Mouse (Mus musculus) splenic B cell, adult 2 months (primary cell): ENCODE data around the gene Pvr.

Source experiments
- DNase-seq: peaks from one replicate; pipeline ENCODE4 v3.0.0-alpha.2; 2011; ENCODE audit warnings: low read depth, low spot score
- H3K27me3 ChIP-seq: 2 replicates; pipeline ENCODE4 v1.6.1; 2012; ENCODE audit warnings: mild to moderate bottlenecking, low read length, moderate library complexity, mixed read lengths; ENCODE audit not compliant: control insufficient read depth, poor library complexity, insufficient read depth, severe bottlenecking
- H3K36me3 ChIP-seq: 2 replicates; pipeline ENCODE4 v1.6.1; 2012; ENCODE audit warnings: mild to moderate bottlenecking, low read length, moderate library complexity, mixed read lengths; ENCODE audit not compliant: control insufficient read depth, poor library complexity, insufficient read depth, severe bottlenecking

The Pvr gene

DNA sequence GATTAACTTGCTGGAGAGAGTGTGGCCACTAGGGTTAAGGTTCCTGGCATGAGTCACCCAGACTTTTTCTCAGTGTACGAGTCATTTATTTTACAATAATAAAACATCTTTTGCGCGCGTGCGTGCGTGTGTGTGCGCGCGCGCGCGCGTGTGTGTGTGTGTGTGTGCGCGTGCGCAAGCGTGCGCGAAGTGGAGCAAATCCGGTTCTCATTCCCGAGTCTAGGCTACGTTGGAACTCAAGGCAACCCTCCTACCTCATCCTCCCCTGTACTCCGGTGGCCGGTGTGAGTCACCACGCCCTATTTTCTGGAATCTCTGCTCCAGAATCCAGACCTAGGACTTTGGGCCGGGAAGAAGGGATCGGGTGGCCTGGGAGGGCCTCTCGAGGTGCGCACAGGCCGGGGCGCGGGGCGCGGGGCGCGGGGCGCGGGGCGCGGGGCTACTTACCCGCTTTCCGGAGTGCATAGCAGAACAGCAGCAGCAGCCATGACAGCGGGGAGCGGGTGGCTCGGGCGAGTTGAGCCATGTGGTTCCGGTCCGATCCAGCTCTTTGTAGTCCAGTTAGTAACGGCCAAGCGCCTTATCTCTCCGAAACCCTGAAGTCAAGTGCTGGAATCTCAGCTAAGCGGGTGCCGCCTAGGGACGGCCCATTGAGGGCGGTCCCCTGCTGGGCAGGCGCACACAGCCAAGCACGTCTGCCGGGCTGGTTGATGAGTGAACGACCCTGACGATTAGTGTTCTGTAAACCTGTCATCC lies at the start of gene Pvr:
Pvr (minus strand) TSS at position 655 of the 756 bp plus-strand sequence.
- H3K36me3 ChIP-seq, result no peaks in the 10 kb centered on the region
- no peaks in the 10 kb centered on the region for H3K27me3 ChIP-seq
- peak; percentile 70 for DNase-seq

DNA sequence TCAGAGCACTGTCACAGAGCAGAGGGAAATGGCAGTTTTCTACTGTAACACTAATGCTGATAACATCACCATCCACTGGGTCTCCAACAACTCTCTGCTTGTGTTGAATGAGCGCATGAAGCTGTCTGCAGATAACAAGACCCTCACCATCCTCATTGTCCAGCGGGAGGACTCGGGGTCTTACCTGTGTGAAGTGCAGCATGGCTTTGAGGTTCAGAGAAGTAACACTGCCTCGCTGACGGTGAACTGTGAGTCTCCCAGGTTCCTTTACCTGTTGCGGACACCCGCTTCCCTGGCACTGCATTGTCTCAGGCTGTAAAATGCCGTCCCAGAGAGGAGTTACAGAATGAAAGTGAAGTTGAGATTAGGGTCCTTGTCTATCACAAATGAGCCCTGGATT lies 49.2 kb upstream of the Pvr start:
- no peaks in the 10 kb centered on the region for H3K36me3 ChIP-seq
- no peaks in the 10 kb centered on the region for H3K27me3 ChIP-seq
- no peak for DNase-seq

DNA sequence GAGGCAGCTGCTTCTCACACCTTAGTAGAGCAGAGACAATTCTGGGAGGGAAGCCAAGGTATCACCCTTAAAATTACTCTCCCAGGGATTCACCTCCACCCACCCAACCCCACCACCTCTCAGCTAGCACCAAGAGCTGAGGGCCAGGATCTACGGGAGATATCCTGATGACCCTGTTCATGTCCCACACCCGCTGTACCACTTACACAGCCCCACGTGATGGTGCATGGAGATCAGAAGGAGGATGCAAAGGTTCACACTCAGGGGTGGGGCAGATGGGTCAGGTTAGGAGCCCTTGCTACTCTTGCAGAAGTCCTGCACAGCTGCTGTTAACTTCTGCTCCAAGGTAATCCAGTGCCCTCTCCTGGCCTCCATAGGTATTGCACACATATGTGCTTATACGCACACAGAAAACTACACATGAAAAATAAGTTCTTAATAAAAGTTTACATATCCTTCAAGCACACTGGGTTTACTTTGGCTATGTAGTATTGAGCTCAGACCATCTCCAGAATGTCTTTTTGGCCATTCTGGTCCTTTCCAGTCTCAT lies 48.7 kb upstream of the Pvr start:
- no peaks in the 10 kb centered on the region for H3K27me3 ChIP-seq
- no peaks in the 10 kb centered on the region for H3K36me3 ChIP-seq
- DNase-seq, result no peak

DNA sequence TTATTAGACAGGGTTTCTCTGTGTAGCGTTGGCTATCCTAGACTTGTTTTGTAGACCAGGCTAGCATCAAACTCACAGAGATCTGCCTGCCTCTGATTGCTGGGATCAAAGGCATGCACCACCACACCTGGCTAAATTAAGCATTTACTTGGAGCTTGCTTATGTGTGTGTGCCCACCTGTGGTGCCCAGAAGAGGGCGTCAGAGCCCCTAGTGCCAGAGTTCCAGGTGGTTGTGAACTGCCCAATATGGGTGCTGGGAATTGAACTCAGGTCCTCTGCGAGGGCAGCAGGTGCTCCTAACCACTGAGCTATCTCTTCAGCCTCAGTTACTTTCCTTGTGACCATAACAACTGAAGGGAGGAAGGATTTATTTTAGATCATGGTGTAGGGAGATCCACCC lies 48.1 kb upstream of the Pvr start:
- DNase-seq, result no peak
- Histone ChIP-seq H3K27me3 (no peaks in the 10 kb centered on the region), H3K36me3 (no peaks in the 10 kb centered on the region)

- DNase-seq, result no peak
- H3K27me3 ChIP-seq, result no peaks in the 10 kb centered on the region
- H3K36me3 ChIP-seq, result no peaks in the 10 kb centered on the region
Measured at GRCm38 (mm10) chr7:19964985-19965579, 44.1 kb upstream of the Pvr start, which contains the start of gene Ceacam20. Ceacam20 (plus strand) TSS chr7:19965412.

DNA sequence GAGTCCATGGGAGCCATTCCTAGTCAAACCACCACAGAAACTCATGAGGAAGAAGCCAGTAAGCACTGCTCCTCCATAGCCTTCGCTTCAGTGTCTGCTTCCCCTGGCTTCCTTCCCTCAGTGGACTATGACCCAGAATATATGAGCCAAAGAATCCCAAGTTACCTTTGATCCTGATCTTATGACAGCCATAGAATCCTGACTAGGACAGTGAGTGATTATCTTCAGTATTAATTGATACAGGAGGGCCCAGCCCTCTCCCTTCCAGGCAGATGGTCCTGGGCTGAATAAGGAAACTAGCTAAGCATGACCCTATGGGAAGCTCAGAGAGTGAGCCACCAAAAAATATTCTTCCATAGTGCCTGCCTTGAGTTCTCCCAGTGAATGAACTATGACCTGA lies 41.5 kb upstream of the Pvr start:
- no peak for DNase-seq
- Histone ChIP-seq H3K36me3 (no peaks in the 10 kb centered on the region), H3K27me3 (no peaks in the 10 kb centered on the region)

- Histone ChIP-seq H3K27me3 (no peaks in the 10 kb centered on the region), H3K36me3 (no peaks in the 10 kb centered on the region)
- peak; percentile 90 for DNase-seq
Measured at GRCm38 (mm10) chr7:19956341-19956781, 35.4 kb upstream of the Pvr start.

- Histone ChIP-seq H3K27me3 (no peaks in the 10 kb centered on the region), H3K36me3 (no peaks in the 10 kb centered on the region)
- no peak for DNase-seq
Measured at GRCm38 (mm10) chr7:19955861-19956260, 34.9 kb upstream of the Pvr start.

- no peak for DNase-seq
- Histone ChIP-seq H3K36me3 (no peaks in the 10 kb centered on the region), H3K27me3 (no peaks in the 10 kb centered on the region)
Measured at GRCm38 (mm10) chr7:19953054-19953453, 32.1 kb upstream of the Pvr start.

DNA sequence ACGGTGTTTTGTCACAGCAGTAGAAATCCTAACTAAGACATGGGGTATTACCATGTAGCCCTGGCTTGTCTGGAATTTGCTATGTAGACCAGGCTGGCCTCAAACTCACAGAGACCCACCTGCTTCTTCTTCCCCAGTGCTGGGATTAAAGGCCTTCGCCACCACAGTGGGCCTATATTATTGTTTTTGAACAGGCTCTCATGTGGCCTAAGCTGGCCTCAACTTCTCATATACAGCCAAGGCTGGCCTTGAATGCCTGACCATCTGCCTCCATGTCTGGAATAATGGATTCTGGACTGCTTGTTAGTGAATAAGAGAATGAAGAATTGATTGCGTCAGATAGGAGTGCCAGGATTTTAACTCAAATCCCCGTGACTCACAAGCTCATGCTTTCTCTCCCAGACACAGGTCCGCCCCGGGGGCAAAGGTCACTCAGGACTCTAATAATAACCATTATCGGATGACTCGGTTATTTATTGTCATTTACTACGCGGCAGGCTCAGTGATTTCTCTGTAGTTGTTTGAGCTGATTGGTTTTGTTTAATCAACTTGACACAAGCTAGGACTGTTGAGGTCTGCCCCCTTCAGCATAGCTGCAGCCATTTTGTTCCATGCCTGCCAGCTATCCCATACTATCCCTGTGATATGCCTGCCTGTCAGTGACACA lies 31.5 kb upstream of the Pvr start:
- Histone ChIP-seq H3K27me3 (no peaks in the 10 kb centered on the region), H3K36me3 (no peaks in the 10 kb centered on the region)
- DNase-seq, result no peak

GRCm38 (mm10) chr7:19950589-19950988 lies 29.6 kb upstream of the Pvr start, which contains the start of gene Igsf23:
Igsf23 (minus strand) TSS chr7:19950756.
- DNase-seq, result no peak
- H3K36me3 ChIP-seq, result no peaks in the 10 kb centered on the region

GRCm38 (mm10) chr7:19949996-19950395 lies 29.0 kb upstream of the Pvr start:
- Histone ChIP-seq H3K27me3 (no peaks in the 10 kb centered on the region), H3K36me3 (no peaks in the 10 kb centered on the region)
- DNase-seq, result no peak

More at GRCm38 (mm10) chr7:19950589-19950988, 29.6 kb upstream of the Pvr start, which contains the start of gene Igsf23:
- no peaks in the 10 kb centered on the region for H3K27me3 ChIP-seq

- no peaks in the 10 kb centered on the region for H3K27me3 ChIP-seq
- no peaks in the 10 kb centered on the region for H3K36me3 ChIP-seq
- DNase-seq, result no peak
Measured at GRCm38 (mm10) chr7:19948956-19949355, 28.0 kb upstream of the Pvr start.

DNA sequence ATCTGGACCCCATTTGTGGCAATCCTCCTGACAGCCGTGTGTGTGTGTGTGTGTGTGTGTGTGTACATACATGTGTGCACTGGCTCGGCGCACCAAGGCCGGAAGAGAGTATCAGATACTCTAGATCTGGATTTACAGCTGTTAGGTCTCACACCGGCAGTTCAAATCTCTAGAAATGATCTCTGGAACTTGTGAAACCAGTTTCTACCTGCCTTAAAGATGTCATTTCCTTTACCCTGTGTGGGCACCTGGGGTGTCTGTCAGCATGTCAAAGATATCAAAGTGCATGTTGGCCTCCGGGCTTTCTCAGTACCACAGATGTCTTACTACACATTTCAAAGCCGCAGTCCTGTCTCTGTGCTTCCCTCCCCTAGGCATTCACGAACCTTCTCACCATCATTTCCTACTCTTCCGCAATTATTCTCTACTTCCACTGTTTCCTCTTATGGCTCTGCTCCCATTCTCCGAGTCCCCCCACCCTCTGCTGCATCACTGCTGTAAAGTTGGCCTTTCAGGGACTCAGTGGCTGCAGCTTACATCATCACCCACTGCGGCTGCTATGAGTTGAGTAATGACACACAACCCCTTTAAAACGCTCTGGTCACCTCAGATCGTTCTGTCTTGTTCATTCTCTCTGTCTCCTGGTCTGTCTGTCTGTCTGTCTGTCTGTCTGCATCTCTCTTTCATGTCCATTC lies 25.0 kb upstream of the Pvr start:
- no peak for DNase-seq
- H3K27me3 ChIP-seq, result no peaks in the 10 kb centered on the region

More for the DNA sequence above, 25.0 kb upstream of the Pvr start:
- H3K36me3 ChIP-seq, result no peaks in the 10 kb centered on the region
